Mouse (Mus musculus) bone marrow macrophage, adult 2 months (primary cell): ENCODE measurements around the gene Ston2.

Experiments used
- CTCF ChIP-seq: IDR thresholded peaks from 2 replicates; pipeline ENCODE4 v1.5.1; 2012; ENCODE audit warnings: low read depth, mild to moderate bottlenecking, low read length, moderate library complexity
- POLR2A ChIP-seq: IDR thresholded peaks from 2 replicates; pipeline ENCODE4 v1.6.1; 2012; ENCODE audit warnings: mild to moderate bottlenecking, low read depth, low read length, borderline replicate concordance

DNA sequence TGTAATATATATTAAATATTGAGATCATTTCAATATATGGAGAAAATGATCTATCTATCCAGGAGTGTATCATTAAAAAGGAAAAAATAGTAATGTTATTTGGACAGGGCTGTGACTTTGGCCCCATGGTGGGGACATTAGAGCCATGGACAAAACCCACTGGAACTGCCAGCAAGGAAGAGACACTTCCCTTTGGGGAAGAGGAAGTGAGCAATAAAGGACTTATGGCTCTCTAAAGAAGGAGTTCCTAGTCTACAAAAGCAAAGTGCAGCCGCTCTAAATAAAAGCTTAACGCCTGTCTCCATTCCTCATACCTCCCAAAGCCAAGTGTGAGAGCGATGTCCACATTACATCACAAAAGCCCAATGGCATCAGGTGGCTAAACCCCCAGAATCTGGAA is 121.6 kb downstream of the Ston2 start:
- TF ChIP-seq POLR2A = no peak
- TF ChIP-seq CTCF = no peak
